1 mouse cellular context compared by ENCODE assay signal in the genomic region with DNA sequence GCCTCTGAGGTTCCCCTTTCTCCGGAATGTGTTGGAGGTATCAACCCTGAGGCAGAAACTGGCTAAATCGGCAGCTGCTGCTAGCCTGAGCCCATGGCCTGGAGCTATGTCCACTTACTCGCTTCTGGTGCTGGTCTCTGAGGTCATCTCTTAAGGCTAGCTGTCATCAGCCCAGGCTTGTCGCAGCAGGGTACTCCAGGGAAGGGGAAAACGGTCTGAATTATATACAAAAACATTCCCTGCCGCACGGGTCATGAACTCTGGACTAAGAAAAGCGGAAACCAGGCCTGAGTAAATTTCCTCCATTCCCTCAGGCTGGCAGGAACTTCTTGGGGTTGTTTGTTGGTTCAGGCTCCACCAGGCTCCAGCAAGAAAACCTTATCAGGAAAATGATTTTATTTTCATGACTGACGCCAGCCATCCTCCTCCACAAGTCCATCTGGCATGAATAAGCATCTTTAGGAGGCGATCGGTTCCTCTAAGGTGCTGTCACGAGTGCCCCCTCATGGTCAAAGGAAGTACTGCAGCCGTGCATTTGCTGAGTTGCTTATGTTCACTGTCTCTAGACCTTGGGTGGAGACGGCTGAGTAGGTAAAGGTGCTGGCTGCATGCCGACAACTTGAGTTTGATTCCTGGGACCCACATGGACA.
A peak's percentile ranks its signal among the peaks of the same experiment; 100 is the strongest.
TF ChIP-seq lines count a peak whose summit lies in the region.

No protein-coding gene starts in this region.

TF ChIP-seq in MEL, 35 proteins besides CTCF, POLR2A, EP300 and RAD21:
- TF ChIP-seq MYC (IDR thresholded peaks at IDR 0.05; ENCODE audit: low read depth, low read length) = peak; percentile 87
- peak; percentile 69; the same call in 1 of the 2 replicates for TF ChIP-seq GATA1 (IDR thresholded peaks at IDR 0.05; ENCODE audit: low read depth, low read length)
- TF ChIP-seq NELFE (IDR thresholded peaks at IDR 0.05; ENCODE audit: low read depth, low read length) = peak; percentile 67; the same call in 1 of the 2 replicates
- TF ChIP-seq GABPA (IDR thresholded peaks at IDR 0.05; ENCODE audit: low read depth, low read length) = peak; percentile 76; the same call in 1 of the 2 replicates
- no peak for TF ChIP-seq ZNF384 (IDR thresholded peaks at IDR 0.05; ENCODE audit: low read depth, low read length)
- TF ChIP-seq NRF1 (IDR thresholded peaks at IDR 0.05; ENCODE audit: insufficient read depth, low read depth, low read length, poor library complexity, severe bottlenecking) = peak; percentile 23; the same call in 1 of the 2 replicates
- TF ChIP-seq TCF12 (IDR thresholded peaks at IDR 0.05; ENCODE audit: low read depth, low read length) = peak; percentile 79
- TF ChIP-seq MEF2A (IDR thresholded peaks at IDR 0.05; ENCODE audit: extremely low read depth, insufficient replicate concordance, low read depth, low read length, poor library complexity, severe bottlenecking) = no peak
- peak; percentile 96 for TF ChIP-seq ETS1 (IDR thresholded peaks at IDR 0.05; ENCODE audit: low read depth, low read length)
- TF ChIP-seq ZKSCAN1 (IDR thresholded peaks at IDR 0.05; ENCODE audit: low read depth, low read length) = no peak
- TF ChIP-seq KAT2A (conservative IDR thresholded peaks at IDR 0.05; ENCODE audit: low read depth, low read length) = peak; percentile 42; the same call in 1 of the 2 replicates
- peak; percentile 92 for TF ChIP-seq SIN3A (IDR thresholded peaks at IDR 0.05; ENCODE audit: low read length)
- peak; percentile 65 for TF ChIP-seq ELF1 (IDR thresholded peaks at IDR 0.05; ENCODE audit: low read depth, low read length)
- 0 out of 2 replicates have a peak, but pooled peaks have one; percentile 13 for TF ChIP-seq USF1 (IDR thresholded peaks at IDR 0.05; ENCODE audit: low read depth, low read length)
- no peak for TF ChIP-seq UBTF (IDR thresholded peaks at IDR 0.05; ENCODE audit: borderline replicate concordance, insufficient read depth, low read depth, low read length)
- TF ChIP-seq E2F4 (IDR thresholded peaks at IDR 0.05; ENCODE audit: borderline replicate concordance, low read depth, low read length) = no peak
- TF ChIP-seq POLR2AphosphoS2 (IDR thresholded peaks at IDR 0.05; ENCODE audit: low read length) = no peak
- peak; percentile 85 for TF ChIP-seq ZC3H11A (IDR thresholded peaks at IDR 0.05; ENCODE audit: low read depth, low read length)
- TF ChIP-seq ZMIZ1 (IDR thresholded peaks at IDR 0.05; ENCODE audit: low read depth, low read length) = no peak
- TF ChIP-seq MAX (IDR thresholded peaks at IDR 0.05; ENCODE audit: low read length) = peak; percentile 74
- TF ChIP-seq CHD2 (IDR thresholded peaks at IDR 0.05; ENCODE audit: low read length) = no peak
- TF ChIP-seq BHLHE40 (IDR thresholded peaks at IDR 0.05; ENCODE audit: borderline replicate concordance, low read depth, low read length) = peak; percentile 46; the same call in 1 of the 2 replicates
- no peak for TF ChIP-seq POLR2AphosphoS5 (IDR thresholded peaks at IDR 0.05; ENCODE audit: borderline replicate concordance, low read depth, low read length)
- TF ChIP-seq TAL1 (IDR thresholded peaks at IDR 0.05; ENCODE audit: low read length) = no peak
- TF ChIP-seq MAZ (IDR thresholded peaks at IDR 0.05; ENCODE audit: low read depth, low read length) = peak; percentile 44; the same call in 1 of the 2 replicates
- TF ChIP-seq MXI1 (IDR thresholded peaks at IDR 0.05; ENCODE audit: low read depth, low read length) = peak; percentile 77
- TF ChIP-seq HCFC1 (IDR thresholded peaks at IDR 0.05; ENCODE audit: low read depth, low read length) = peak; percentile 73
- TF ChIP-seq CHD1 (IDR thresholded peaks at IDR 0.05; ENCODE audit: low read depth, low read length) = no peak
- 0 out of 2 replicates have a peak, but pooled peaks have one; percentile 14 for TF ChIP-seq JUND (IDR thresholded peaks at IDR 0.05; ENCODE audit: low read depth, low read length)
- TF ChIP-seq TBP (IDR thresholded peaks at IDR 0.05; ENCODE audit: low read depth, low read length) = peak; percentile 78
- peak; percentile 87; the same call in 1 of the 2 replicates for TF ChIP-seq MAFK (IDR thresholded peaks at IDR 0.05; ENCODE audit: borderline replicate concordance, low read depth, low read length)
- peak; percentile 72 for TF ChIP-seq RCOR1 (IDR thresholded peaks at IDR 0.05; ENCODE audit: low read depth, low read length)
- TF ChIP-seq SMC3 (IDR thresholded peaks at IDR 0.05; ENCODE audit: low read depth, low read length) = peak; percentile 90
- no peak; the same call in 1 of the 2 replicates for TF ChIP-seq MYB (IDR thresholded peaks at IDR 0.05; ENCODE audit: low read depth, low read length)
- TF ChIP-seq USF2 (IDR thresholded peaks at IDR 0.05; ENCODE audit: borderline replicate concordance in 1 of 2, insufficient read depth in 1 of 2, low read depth in 1 of 2, low read length in 2 of 2) = no peak
